Mouse (Mus musculus) embryonic facial prominence, embryonic 11.5 days (tissue): ENCODE results near the gene Zfp827. TPM values are rescaled to one million over a fixed set of nuclear protein-coding genes. Genes with fewer than 3 reads are reported as not detected.

Experiments used
- ATAC-seq: fragments of 200-750 bp; cut with Nextera tagmentation; replicated peaks from 2 replicates; pipeline ENCODE4 v1.8.0; 2017; ENCODE audit warnings: low read depth; ENCODE audit not compliant: insufficient number of reproducible peaks, low FRiP score, low TSS enrichment
- DNase-seq: peaks from one replicate; pipeline ENCODE4 v3.0.0-alpha.2; 2015; ENCODE audit warnings: low spot score
- H3K27ac ChIP-seq: fragments of 300-500 bp; sonication (generic); replicated peaks from 2 replicates; pipeline ENCODE4 v1.5.1; 2014; ENCODE audit warnings: mild to moderate bottlenecking, low read depth, low read length, control low read depth
- H3K27me3 ChIP-seq: fragments of 300-500 bp; sonication (generic); 2 replicates; pipeline ENCODE4 v1.6.1; 2014; ENCODE audit warnings: mild to moderate bottlenecking, low read length, moderate library complexity, mixed read lengths; ENCODE audit not compliant: control insufficient read depth, insufficient read depth
- H3K36me3 ChIP-seq: fragments of 300-500 bp; sonication (generic); replicated peaks from 2 replicates; pipeline ENCODE4 v1.6.1; 2014; ENCODE audit warnings: low read depth, mild to moderate bottlenecking, low read length, moderate library complexity, mixed read lengths; ENCODE audit not compliant: control insufficient read depth, insufficient read depth
- H3K4me1 ChIP-seq: fragments of 300-500 bp; sonication (generic); 2 replicates; pipeline ENCODE4 v1.6.1; 2014; ENCODE audit warnings: low read length, mixed read lengths; ENCODE audit not compliant: control insufficient read depth, insufficient read depth
- H3K4me2 ChIP-seq: fragments of 300-500 bp; sonication (generic); 2 replicates; pipeline ENCODE4 v1.6.1; 2014; ENCODE audit warnings: low read depth, mild to moderate bottlenecking, control low read depth, low read length, moderate library complexity
- H3K4me3 ChIP-seq: fragments of 300-500 bp; sonication (generic); 2 replicates; pipeline ENCODE4 v1.5.1; 2014; ENCODE audit warnings: low read depth, low read length, control low read depth
- H3K9ac ChIP-seq: fragments of 300-500 bp; sonication (generic); replicated peaks from 2 replicates; pipeline ENCODE4 v1.6.1; 2014; ENCODE audit warnings: mild to moderate bottlenecking, control low read depth, low read length
- H3K9me3 ChIP-seq: fragments of 300-500 bp; sonication (generic); replicated peaks from 2 replicates; pipeline ENCODE4 v1.6.1; 2016; ENCODE audit warnings: mild to moderate bottlenecking, low read length, inconsistent platforms, mixed read lengths; ENCODE audit not compliant: control insufficient read depth
- whole genome bisulfite sequencing: fragments of 180-500 bp; shearing (Covaris S2); extraction: QIAGEN DNeasy Blood & Tissue Kit; methylation state at CpG from one replicate; pipeline ENCODE4 v1.1.7; 2014; 5-methylcytosine and 5-hydroxymethylcytosine counted together
- polyA plus RNA-seq: library from polyadenylated mRNA; unstranded; fragments of >200 nt; fragmentation: Nextera tagmentation; extraction: Ambion mirVana; gene quantifications from 2 replicates; pipeline ENCODE4 v1.2.1, GENCODE M21; 2014

Zfp827 gene
- polyA plus RNA-seq, 1 experiment from 2014 or later, result 11.0 TPM

DNA sequence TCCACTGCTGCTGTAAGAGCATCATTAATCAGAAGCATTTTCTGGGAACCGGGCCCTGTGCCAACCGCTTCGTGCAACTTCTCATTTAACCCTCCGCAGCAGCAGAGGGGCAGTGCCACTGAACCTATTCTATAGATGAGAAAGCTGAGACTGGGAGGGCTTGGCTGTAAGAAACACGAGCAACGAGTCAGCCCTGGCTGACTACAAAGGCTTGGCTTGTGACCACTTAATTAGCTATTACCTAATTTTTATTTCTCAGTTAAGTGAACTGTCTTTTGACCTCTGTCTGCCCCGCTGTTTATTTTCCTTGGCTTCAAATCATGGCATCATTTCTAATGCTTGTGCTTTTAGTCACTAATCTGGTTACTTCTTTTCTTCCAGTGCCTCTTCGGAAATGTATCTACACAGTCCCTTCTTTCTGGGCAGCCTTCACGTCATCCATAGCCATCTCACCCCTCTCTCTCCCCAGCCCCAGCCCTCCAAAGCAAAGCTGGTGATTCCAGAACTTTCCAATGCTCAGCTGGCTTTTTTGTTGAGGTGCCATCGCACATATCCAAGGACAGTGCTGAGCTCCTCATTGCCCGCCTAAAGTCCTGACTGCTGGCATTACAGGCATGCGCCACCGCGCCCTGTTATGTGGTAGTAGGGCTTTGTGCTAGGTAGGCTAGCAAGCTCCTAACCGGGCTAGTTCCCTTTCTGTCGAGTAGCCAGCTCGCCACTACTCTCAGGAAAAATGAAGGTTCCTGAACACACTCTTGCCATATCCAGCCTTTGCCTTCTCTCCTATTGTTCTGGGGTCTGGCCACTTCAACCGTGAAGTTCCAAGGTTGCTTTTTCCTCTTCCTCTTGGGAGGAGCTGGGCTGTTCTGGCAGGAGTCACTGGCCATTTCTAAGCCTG is 55.5 kb downstream of the Zfp827 start:
- Histone ChIP-seq H3K9ac (no peak overlapping the region), H3K4me1 (no peaks in the 10 kb centered on the region), H3K9me3 (no peaks in the 10 kb centered on the region), H3K27ac (no peak overlapping the region), H3K27me3 (no peaks in the 10 kb centered on the region), H3K4me2 (no peak overlapping the region), H3K4me3 (no peak overlapping the region), H3K36me3 (no peaks in the 10 kb centered on the region; the same call in 1 of the 2 replicates)
- no peak for ATAC-seq
- DNase-seq, result no peak
- WGBS, result 88% methylated on average over 18 of the region's 18 CpGs

DNA sequence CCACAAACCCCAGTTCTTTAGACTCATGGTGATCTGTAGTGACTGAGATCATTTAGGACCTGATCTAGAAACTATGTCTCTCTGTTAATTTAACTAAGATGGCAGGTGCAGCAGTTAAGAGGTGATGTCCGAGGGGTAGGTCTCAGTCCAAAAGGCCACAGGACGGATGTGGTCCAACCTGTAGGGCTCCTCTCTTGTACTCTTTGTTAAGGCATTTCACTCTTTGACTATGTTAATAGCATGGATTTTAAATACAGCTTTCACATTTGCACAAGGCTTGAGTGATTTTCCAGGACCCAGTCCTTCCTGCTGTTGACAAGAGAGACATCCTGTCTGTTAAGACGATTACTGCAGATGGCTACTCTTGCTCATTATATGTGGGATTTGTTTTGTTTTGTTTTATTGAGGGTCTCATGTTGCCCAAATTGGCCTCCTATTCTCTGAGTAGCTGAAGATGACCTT is 56.2 kb downstream of the Zfp827 start:
- Histone ChIP-seq H3K4me2 (no peak overlapping the region), H3K9ac (no peak overlapping the region), H3K4me3 (no peak overlapping the region), H3K27ac (no peak overlapping the region), H3K4me1 (no peaks in the 10 kb centered on the region), H3K36me3 (no peaks in the 10 kb centered on the region; the same call in 1 of the 2 replicates), H3K27me3 (no peaks in the 10 kb centered on the region), H3K9me3 (no peaks in the 10 kb centered on the region)
- DNase-seq, result no peak
- no peak for ATAC-seq
- 88% methylated on average over 3 of the region's 3 CpGs for WGBS

DNA sequence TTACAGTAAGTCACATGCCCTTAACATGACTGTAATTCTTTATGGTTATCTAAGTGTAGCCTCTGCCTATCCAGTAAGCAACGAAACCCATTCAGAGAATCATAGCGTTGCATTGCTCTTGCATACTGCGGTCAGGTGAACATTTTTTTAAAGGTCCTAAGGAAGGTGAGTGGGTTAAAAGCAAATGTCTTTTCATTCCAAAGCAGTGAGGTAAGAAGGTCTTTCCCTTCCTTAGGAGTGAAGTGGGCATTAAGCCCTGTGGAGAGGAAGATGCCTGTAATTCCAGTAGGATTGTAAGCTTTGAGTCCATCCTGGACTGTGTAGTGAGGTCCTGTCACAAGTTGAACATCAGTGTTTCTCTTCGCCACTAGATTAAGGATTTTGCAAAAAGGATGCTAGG is 66.2 kb downstream of the Zfp827 start:
- Histone ChIP-seq H3K36me3 (no peaks in the 10 kb centered on the region; the same call in none of the 2 replicates), H3K27ac (no peak overlapping the region), H3K4me2 (no peak overlapping the region), H3K9me3 (no peaks in the 10 kb centered on the region), H3K9ac (no peak overlapping the region), H3K4me3 (no peak overlapping the region), H3K4me1 (no peaks in the 10 kb centered on the region), H3K27me3 (no peaks in the 10 kb centered on the region)
- ATAC-seq (no peak), DNase-seq (no peak)
- WGBS, result 95% methylated on average over 4 of the region's 4 CpGs

DNA sequence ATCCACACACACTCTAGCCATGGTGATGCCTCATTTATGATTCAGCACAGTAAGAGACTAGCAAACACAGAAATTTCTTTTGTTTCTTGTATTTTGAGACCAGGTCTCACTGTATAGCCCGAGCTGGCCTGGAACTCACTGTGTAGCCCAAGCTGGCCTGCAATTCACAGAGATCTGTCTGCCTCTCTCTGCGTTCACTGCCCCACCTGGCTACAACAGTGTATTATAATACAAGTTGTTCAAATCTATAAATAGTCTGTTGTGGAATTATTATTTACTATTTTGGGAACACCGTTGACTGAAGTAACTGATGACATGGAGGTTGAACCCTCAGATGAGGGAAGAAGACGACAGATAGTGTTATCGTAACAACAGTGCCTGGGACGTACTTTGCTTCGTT is 66.9 kb downstream of the Zfp827 start:
- no peak overlapping the region for H3K9ac ChIP-seq
- WGBS, result 92% methylated on average over 7 of the region's 7 CpGs
- H3K9me3 ChIP-seq, result no peaks in the 10 kb centered on the region
- no peak for DNase-seq
- no peaks in the 10 kb centered on the region for H3K4me1 ChIP-seq
- no peaks in the 10 kb centered on the region for H3K27me3 ChIP-seq
- no peak overlapping the region for H3K4me3 ChIP-seq
- no peaks in the 10 kb centered on the region; the same call in none of the 2 replicates for H3K36me3 ChIP-seq
- no peak overlapping the region for H3K4me2 ChIP-seq
- no peak for ATAC-seq
- no peak overlapping the region for H3K27ac ChIP-seq

DNA sequence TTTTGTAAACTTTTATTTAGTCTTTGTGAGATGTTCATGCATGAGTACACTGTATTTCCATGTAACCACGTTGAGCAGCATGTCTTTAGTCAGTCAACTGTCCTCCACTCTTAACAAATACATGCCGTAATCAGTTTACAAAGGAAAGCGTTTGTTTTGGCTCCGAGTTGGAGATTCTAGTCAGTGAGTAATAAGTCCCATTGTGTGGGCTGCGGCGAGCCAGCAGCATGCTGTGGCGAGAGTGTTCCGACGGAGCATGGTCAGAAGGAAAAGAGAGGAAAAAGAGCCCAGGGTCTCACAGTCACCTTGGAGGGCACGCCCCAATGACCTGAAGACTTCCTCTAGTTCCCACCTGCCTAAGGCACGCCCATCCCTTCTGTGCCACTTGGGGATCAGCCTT is 68.7 kb downstream of the Zfp827 start:
- H3K9ac ChIP-seq, result no peak overlapping the region
- no peaks in the 10 kb centered on the region for H3K4me1 ChIP-seq
- no peaks in the 10 kb centered on the region for H3K27me3 ChIP-seq
- no peak for ATAC-seq
- H3K4me3 ChIP-seq, result no peak overlapping the region
- H3K4me2 ChIP-seq, result no peak overlapping the region
- no peak for DNase-seq
- H3K9me3 ChIP-seq, result no peaks in the 10 kb centered on the region
- H3K27ac ChIP-seq, result no peak overlapping the region
- H3K36me3 ChIP-seq, result no peaks in the 10 kb centered on the region; the same call in 1 of the 2 replicates
- 81% methylated on average over 11 of the region's 11 CpGs for WGBS

DNA sequence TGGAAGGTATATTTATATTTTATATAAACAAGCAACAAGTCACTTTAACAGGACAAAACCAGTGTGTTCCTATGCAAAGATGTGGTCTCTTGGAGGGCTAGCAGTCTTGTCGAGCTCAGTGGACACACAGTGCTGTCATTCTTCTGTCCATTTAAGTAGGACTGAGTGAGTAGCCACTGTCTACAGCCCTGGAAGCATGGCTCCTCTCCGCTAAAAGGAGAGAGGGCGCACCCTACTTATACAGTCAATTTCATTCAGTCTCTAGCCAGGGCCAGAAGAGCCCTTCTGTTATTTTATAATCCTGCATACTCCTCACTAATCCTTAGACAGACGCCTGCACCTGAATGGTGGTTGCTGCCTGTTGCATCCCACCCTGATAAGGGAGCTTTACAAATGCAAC is 74.5 kb downstream of the Zfp827 start:
- Histone ChIP-seq H3K9me3 (no peaks in the 10 kb centered on the region), H3K27me3 (no peaks in the 10 kb centered on the region), H3K4me3 (no peak overlapping the region), H3K4me2 (no peak overlapping the region), H3K4me1 (no peaks in the 10 kb centered on the region), H3K36me3 (no peaks in the 10 kb centered on the region), H3K27ac (no peak overlapping the region), H3K9ac (no peak overlapping the region)
- WGBS, result 74% methylated on average over 4 of the region's 4 CpGs
- no peak for ATAC-seq
- DNase-seq, result no peak

DNA sequence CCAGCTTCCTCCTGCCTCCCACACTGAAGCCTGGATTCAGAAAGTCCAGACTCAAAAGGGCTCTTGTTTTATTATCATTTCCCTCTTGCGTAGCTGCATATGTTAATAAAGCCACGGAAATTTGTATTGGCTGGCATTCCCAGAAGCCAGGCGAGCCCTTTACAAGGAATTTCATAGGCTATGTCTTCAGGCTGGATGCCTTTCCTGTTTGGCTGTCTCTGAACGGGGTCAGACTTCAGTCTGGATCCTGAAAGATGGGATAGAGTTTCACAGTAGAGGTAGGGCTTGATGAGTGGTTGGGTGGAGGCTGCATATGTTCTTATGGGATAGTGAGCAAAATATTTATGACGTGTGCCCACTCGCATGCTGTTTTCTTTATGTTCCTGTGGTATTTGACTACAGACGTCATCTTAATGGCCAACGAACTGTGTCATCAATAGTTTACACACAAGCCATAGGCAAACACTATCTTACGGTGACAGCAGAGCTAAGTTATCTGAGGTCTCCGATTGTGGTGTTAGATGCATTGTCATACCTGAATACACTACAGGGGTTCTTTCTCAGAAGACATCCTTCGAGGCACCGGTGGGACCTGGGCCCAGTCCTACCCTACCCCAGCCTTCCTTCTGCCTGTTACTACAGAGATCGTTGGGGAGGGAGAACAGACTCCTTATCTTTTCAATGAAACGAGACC is 75.1 kb downstream of the Zfp827 start:
- Histone ChIP-seq H3K4me3 (no peak overlapping the region), H3K36me3 (no peaks in the 10 kb centered on the region), H3K9me3 (no peaks in the 10 kb centered on the region), H3K9ac (no peak overlapping the region), H3K4me1 (no peaks in the 10 kb centered on the region), H3K27ac (no peak overlapping the region), H3K4me2 (no peak overlapping the region), H3K27me3 (no peaks in the 10 kb centered on the region)
- DNase-seq (no peak), ATAC-seq (no peak)
- 83% methylated on average over 14 of the region's 14 CpGs for WGBS
